Mouse (Mus musculus): ENCODE results near the gene Nrap.
"Not testable (repeated sequence)": the region's sequence is repeated elsewhere in the genome, so short reads cannot be mapped to it uniquely, and the experiment has no call there.

Gene Nrap

GRCm38 (mm10) chr19:56366168-56366567 lies 23.7 kb downstream of the Nrap start:
- no peak for DNase-seq (ENCODE audit: low spot score in 2 of 2)

- no peak for DNase-seq (ENCODE audit: low spot score in 2 of 2)
Observed at GRCm38 (mm10) chr19:56364563-56364962, 25.3 kb downstream of the Nrap start.

- DNase-seq (ENCODE audit: low spot score in 2 of 2) = no peak
Observed at GRCm38 (mm10) chr19:56363721-56364460, 25.9 kb downstream of the Nrap start.

- DNase-seq (ENCODE audit: low spot score in 2 of 2) = no peak
Observed at GRCm38 (mm10) chr19:56358890-56359289, 30.9 kb downstream of the Nrap start.

- not testable (repeated sequence) for DNase-seq (ENCODE audit: low spot score in 2 of 2)
Observed at GRCm38 (mm10) chr19:56357374-56357708, 32.5 kb downstream of the Nrap start.

- peak; percentile 67 to 76 for DNase-seq (ENCODE audit: low spot score in 2 of 2)
Observed at GRCm38 (mm10) chr19:56356480-56357373, 33.1 kb downstream of the Nrap start.

GRCm38 (mm10) chr19:56355201-56355600 lies 34.6 kb downstream of the Nrap start:
- no peak for DNase-seq (ENCODE audit: low spot score in 2 of 2)

GRCm38 (mm10) chr19:56353689-56354088 lies 36.1 kb downstream of the Nrap start:
- no peak for DNase-seq (ENCODE audit: low spot score in 2 of 2)

- DNase-seq (ENCODE audit: low spot score in 2 of 2) = no peak
Observed at GRCm38 (mm10) chr19:56349295-56349694, 40.5 kb downstream of the Nrap start.

- DNase-seq (ENCODE audit: low spot score in 2 of 2) = no peak
Observed at GRCm38 (mm10) chr19:56346750-56347149, 43.1 kb downstream of the Nrap start.

- no peak for DNase-seq (ENCODE audit: low spot score in 2 of 2)
Observed at GRCm38 (mm10) chr19:56346016-56346415, 43.8 kb downstream of the Nrap start.

- DNase-seq (ENCODE audit: low spot score in 2 of 2) = no peak
Observed at GRCm38 (mm10) chr19:56343869-56344563, 45.8 kb downstream of the Nrap start.

GRCm38 (mm10) chr19:56342006-56342405 lies 47.8 kb downstream of the Nrap start:
- DNase-seq (ENCODE audit: low spot score in 2 of 2) = no peak

- no peak for DNase-seq (ENCODE audit: low spot score in 2 of 2)
Observed at GRCm38 (mm10) chr19:56336826-56337225, 53.0 kb downstream of the Nrap start.

- no peak for DNase-seq (ENCODE audit: low spot score in 2 of 2)
Observed at GRCm38 (mm10) chr19:56336321-56336720, 53.5 kb downstream of the Nrap start.

- DNase-seq (ENCODE audit: low spot score in 2 of 2) = no peak
Observed at GRCm38 (mm10) chr19:56326243-56326855, 63.5 kb downstream of the Nrap start.

- no peak for DNase-seq (ENCODE audit: low spot score in 2 of 2)
Observed at GRCm38 (mm10) chr19:56325676-56326075, 64.2 kb downstream of the Nrap start.

- DNase-seq (ENCODE audit: low spot score in 2 of 2) = no peak
Observed at GRCm38 (mm10) chr19:56321303-56321920, 68.4 kb downstream of the Nrap start.

GRCm38 (mm10) chr19:56320186-56320860 lies 69.5 kb downstream of the Nrap start:
- no peak for DNase-seq (ENCODE audit: low spot score in 2 of 2)

GRCm38 (mm10) chr19:56319629-56320028 lies 70.2 kb downstream of the Nrap start:
- no peak for DNase-seq (ENCODE audit: low spot score in 2 of 2)

GRCm38 (mm10) chr19:56319219-56319618 lies 70.6 kb downstream of the Nrap start:
- DNase-seq (ENCODE audit: low spot score in 2 of 2) = no peak

All from frontal cortex, postnatal 25 days (tissue).